Mouse (Mus musculus) skeletal muscle tissue, adult 2 months (tissue): Measurements from ENCODE around the gene Gm20422.

Source experiments
- DNase-seq: peaks from one replicate; pipeline ENCODE4 v3.0.0-alpha.2; 2012; ENCODE audit warnings: low read depth, low spot score

Gene Gm20422

GRCm38 (mm10) chr8:69774503-69775148, at the start of gene Gm20422:
Gm20422 (minus strand) TSS chr8:69774886.
- DNase-seq: peak; percentile 98

- no peak for DNase-seq
These were observed 47.9 kb upstream of the Gm20422 start, which contains the start of gene Lpar2 for GRCm38 (mm10) chr8:69822386-69823191. Lpar2 (plus strand) TSS chr8:69822429.

- DNase-seq: no peak
These were observed 47.3 kb upstream of the Gm20422 start for GRCm38 (mm10) chr8:69821971-69822385.

- no peak for DNase-seq
These were observed 45.8 kb upstream of the Gm20422 start for GRCm38 (mm10) chr8:69820466-69820865.

DNA sequence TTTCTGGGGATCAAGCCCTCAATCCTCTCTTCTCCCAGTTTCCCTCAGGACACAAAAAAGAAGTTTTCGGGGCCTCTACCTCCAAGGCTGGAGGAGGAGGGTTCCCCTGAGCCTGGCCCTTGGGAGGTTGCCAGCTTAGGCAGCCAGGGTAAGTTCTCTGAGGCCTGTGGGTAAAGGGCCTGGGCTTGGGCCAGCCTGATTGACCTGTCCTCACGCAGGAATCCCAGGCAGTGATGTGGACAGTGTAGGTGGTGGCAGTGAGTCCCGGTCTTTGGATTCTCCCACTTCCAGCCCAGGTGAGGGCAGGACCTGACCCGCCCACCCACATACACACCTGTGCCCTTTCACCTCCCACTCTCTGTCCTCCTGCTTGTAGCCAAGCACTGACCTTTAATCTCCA, 40.7 kb upstream of the Gm20422 start:
- no peak for DNase-seq

- DNase-seq: no peak
These were observed 40.2 kb upstream of the Gm20422 start for GRCm38 (mm10) chr8:69814881-69815280.

DNA sequence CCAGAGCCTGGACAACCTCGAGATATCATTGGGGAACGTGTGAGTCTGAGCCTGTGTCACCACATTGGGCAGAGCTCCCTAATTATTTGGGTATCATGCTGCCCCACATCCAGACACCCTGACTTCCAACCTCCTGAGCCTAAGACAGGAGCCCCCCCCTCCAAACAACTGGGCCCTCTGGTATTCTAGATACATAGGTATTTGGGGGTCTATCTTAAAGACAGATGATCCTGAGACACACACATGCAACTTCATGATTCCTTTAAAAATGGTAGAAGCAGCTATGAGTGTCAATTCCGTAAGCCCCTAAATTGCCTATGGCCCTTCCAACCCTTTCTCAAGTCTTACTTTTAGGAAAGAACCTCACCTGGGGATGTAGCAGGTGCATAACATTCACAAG, 35.1 kb upstream of the Gm20422 start:
- DNase-seq: no peak

DNA sequence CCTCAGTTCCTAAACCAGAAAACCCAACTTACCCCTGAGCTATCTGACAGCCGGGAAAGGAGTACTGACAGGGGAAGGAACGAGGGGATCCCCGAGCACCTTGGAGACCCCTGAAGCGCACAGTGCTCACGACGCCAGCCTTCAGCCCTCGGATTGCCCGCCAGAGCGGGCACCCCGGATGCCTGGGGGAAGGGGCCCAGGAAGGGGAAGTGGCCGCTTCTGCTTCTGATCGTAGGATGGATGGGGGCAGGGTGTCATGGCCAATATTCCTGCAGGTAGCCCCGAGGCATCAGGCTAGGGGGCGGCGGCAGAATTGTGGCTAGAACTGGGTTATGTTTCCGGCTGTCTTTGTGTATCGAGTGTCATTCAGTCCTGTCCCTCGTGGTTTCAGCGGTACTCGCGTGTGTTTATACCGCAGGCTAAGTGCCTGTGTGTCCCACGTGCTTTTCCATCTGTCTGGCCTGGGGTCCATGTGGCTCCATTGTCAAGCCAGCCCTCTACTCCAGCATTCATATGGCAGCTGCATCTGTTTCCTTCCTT, 34.2 kb upstream of the Gm20422 start:
- DNase-seq: no peak

GRCm38 (mm10) chr8:69808094-69808863, 33.6 kb upstream of the Gm20422 start, which contains the start of gene Gmip:
Gmip (plus strand) TSS chr8:69808679.
- DNase-seq: peak; percentile 48

DNA sequence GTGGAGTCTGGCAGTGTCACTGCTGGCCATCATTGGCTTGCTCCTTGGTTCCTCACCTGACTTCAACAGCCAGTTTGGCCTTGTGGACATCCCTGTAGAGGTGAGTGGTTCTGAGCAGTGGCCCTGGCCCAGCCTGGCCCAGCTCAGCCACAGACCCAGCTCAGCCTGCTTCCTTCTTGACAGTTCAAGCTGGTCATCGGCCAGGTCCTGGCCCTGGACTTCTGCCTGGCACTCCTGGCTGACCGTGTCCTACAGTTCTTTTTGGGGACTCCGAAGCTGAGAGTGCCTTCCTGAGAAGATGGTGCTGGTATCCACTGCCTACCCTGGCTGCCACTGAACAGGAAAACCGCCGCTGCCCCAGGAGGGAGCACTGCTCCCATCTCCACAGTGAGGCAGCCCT, 32.5 kb upstream of the Gm20422 start:
- no peak for DNase-seq

GRCm38 (mm10) chr8:69805491-69805890, 30.8 kb upstream of the Gm20422 start:
- DNase-seq: no peak

- no peak for DNase-seq
These were observed 30.4 kb upstream of the Gm20422 start for GRCm38 (mm10) chr8:69805086-69805485.

- no peak for DNase-seq
These were observed 29.9 kb upstream of the Gm20422 start for GRCm38 (mm10) chr8:69804537-69804936.

DNA sequence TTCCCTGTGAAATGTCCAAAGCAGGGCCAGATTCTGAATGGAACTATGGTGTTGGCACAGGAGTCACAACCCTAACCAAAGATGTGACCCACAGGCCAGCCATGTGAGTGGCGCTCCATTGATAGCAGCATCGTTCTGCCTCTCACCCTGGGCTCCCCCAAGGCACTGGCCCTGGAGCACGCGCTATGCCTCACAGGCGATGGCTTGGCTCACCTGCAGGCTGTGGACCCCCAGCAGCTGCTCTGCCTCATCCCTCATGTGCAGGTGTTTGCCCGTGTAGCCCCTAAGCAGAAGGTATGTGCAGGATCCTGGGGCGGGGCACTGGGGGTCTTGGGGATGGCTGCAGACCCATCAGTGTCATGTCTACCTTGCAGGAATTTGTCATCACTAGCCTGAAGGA, 28.7 kb upstream of the Gm20422 start:
- no peak for DNase-seq

DNA sequence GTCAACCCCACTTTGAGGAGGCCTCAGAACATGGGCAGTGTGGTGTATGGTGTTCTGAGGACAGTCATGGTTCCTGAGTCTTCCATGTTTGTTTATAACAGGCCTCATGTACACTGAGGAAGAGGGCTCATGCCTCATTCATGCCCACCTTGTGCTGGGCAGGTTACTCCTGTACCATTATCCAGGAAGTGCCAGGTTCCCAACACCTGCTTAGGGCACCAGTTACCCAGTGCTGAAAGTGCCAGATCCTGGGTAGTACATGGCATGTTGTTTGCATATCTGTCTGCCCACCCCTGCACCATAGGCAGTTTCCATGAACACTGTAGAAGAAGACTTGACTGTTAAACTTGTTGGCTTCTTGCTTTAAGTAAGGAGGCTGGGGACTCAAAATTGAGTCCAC, 27.5 kb upstream of the Gm20422 start:
- DNase-seq: no peak

DNA sequence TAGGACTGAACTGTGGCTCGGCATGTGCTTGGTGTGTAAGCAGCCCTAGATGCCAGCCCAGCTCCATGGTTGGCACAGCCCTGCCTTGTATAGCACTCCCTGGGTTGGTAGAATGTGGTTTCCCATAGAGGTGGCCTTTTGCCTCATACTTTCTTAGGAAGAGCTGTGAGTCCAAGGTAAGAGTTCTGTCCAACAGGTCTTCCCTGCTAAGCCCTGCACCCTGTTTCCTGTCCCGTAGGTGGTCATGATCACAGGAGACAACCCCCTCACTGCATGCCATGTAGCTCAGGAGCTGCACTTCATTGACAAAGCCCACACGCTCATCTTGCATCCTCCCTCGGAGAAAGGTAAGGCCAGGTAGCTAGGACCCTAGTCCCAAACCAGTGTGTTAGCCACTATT, 27.1 kb upstream of the Gm20422 start:
- DNase-seq: no peak

- no peak for DNase-seq
These were observed 25.3 kb upstream of the Gm20422 start for GRCm38 (mm10) chr8:69799946-69800345.

GRCm38 (mm10) chr8:69799261-69799660, 24.6 kb upstream of the Gm20422 start:
- DNase-seq: no peak

DNA sequence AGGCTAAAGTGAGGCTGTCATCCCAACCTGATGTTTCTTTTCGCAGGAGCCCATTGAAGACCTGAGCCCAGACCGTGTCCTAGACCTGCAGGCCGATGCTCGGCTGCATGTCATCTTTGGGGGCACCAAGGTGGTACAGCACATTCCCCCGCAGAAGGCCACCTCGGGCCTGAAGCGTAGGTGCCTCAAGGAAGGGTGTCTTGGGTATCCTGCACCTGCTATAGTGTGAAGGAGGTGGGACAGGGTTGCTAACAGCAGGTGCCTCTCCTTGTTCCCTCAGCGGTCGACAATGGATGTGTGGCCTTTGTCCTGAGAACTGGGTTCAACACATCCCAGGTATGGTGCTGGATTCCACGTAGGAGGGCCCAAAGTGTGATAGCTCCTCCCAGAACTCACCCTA, 23.0 kb upstream of the Gm20422 start:
- no peak for DNase-seq

DNA sequence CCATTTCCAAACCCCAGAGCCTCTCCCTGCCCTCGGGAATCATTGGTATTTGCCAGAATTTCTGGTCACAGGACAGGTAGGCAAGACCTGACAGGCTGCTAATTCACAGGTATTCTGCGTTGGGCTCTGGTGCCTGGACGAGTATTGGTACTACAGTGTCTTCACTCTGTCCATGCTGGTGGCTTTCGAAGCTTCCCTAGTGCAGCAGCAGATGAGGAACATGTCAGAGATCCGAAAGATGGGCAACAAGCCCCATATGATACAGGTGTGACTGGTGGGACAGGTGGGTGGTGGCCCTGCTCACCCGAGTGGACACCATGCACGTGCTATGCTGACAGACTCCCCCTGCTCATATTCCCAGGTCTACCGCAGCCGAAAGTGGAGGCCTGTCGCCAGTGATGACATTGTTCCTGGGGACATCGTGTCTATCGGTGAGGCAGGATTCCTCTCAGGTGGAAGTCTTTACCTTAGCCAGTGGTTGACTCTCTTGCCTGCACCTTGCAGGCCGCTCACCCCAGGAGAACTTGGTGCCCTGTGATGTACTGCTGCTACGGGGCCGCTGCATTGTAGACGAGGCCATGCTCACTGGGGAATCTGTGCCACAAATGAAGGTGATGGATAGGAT, 22.1 kb upstream of the Gm20422 start:
- DNase-seq: no peak

DNA sequence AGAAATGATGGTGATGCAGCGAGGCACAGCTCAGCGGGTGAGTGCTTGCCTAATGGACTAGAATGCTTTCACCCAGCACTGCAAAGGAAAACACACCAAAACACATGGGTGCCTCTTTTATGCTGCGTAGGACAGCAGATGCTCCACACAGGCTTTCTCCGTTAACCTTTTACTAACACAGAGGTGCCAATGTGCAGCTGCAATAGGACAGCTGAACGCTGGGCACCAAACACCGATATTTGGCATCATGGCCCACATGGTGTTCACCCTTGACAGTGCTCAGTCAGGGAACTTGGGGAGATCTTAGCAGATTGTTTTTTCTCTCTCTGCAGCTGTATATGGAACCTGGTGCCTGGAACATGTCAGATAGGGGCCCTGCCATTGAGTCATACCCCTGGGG, 20.2 kb upstream of the Gm20422 start:
- no peak for DNase-seq

GRCm38 (mm10) chr8:69794096-69794495, 19.4 kb upstream of the Gm20422 start:
- no peak for DNase-seq
